Mouse (Mus musculus): ENCODE results near the gene Gimd1. TPM values are rescaled to one million over a fixed set of nuclear protein-coding genes. Genes with fewer than 3 reads are reported as not detected.

Gene Gimd1
- polyA plus RNA-seq (2012; rRNA removed), result 8.4 and 56.1 TPM in 2 replicates

DNA sequence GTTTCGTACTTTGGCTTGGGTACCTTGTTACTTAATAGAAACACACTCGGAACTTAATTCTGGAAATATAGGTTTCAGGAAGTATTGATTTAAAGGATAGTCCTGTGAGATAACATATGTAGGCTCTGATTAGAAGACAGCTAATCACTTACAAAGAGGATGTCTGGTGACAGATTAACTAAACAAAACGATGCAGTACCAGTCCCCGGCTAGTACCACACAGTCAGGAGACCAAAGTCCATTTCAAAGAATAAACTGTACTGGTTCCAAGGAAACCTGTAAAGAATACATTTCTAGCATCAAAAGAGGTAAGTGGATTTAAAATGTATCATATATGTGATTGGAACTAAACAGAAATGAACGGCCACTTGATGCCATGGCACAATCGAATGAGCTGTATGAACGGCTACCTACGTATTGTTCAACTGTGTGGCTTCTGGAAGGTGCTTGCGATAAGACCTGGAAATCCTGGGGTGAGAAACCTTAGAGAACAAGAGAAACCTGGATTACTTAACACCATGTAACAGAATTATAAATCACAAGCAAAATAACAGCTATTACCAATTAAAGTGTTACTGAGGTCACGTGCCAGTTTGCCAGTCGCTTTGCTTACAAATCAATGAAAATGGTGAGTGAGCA, at the start of gene Gimd1:
Gene Gimd1, plus strand, starts transcription at position 220 of the 639 bp plus-strand sequence.
- H3K36me3 ChIP-seq (ENCODE audit: control insufficient read depth, insufficient read depth, low read length), result 0 out of 2 replicates have a peak, but pooled peaks cover 5% of the 10 kb centered on the region
- 31% methylated on average over 11 of the region's 11 CpGs for WGBS
- no peaks in the 10 kb centered on the region for H3K27me3 ChIP-seq (ENCODE audit: control insufficient read depth, insufficient read depth, low read length)
- H3K27ac ChIP-seq (ENCODE audit: insufficient read depth, low read depth, low read length), result peak within 1 kb of the TSS; percentile 82
- TF ChIP-seq POLR2A (IDR thresholded peaks at IDR 0.05; ENCODE audit: low read depth, low read length), result no peak
- TF ChIP-seq CTCF (IDR thresholded peaks at IDR 0.05; ENCODE audit: extremely low read depth, insufficient read length, insufficient replicate concordance, low read depth, low read length), result no peak
- H3K4me1 ChIP-seq (ENCODE audit: control insufficient read depth, insufficient read depth, insufficient read length, low read length), result no peaks in the 10 kb centered on the region
- no peak within 1 kb of the TSS for H3K4me3 ChIP-seq (ENCODE audit: low read depth, low read length)

DNA sequence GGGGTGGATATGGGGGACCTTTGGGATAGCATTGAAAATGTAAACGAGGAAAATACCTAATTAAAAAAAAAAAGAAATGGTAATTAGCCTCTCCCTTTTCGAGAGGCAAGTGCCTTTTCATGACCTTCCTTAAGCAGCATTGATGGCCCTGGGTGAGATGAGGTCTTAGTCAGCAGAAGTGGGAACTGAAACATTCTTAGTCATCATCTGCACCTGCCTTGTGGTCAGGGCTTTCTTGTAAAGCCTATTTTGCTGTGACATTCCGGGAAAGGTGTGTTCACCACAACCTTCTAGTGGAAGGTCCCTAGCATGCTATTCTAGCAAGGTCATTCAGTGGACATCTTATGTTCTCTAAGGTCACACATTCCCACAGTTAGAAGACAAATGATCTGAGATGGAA, 48.4 kb upstream of the Gimd1 start:
- Histone ChIP-seq H3K36me3 (ENCODE audit: control insufficient read depth, insufficient read depth, low read length) (no peaks in the 10 kb centered on the region), H3K27me3 (ENCODE audit: control insufficient read depth, insufficient read depth, low read length) (no peaks in the 10 kb centered on the region), H3K27ac (ENCODE audit: insufficient read depth, low read depth, low read length) (no peak overlapping the region), H3K4me1 (ENCODE audit: control insufficient read depth, insufficient read depth, insufficient read length, low read length) (no peaks in the 10 kb centered on the region), H3K4me3 (ENCODE audit: low read depth, low read length) (no peak overlapping the region)
- no peak for TF ChIP-seq POLR2A (IDR thresholded peaks at IDR 0.05; ENCODE audit: low read depth, low read length)
- TF ChIP-seq CTCF (IDR thresholded peaks at IDR 0.05; ENCODE audit: extremely low read depth, insufficient read length, insufficient replicate concordance, low read depth, low read length), result no peak
- WGBS, result 71% methylated on average over 3 of the region's 3 CpGs

DNA sequence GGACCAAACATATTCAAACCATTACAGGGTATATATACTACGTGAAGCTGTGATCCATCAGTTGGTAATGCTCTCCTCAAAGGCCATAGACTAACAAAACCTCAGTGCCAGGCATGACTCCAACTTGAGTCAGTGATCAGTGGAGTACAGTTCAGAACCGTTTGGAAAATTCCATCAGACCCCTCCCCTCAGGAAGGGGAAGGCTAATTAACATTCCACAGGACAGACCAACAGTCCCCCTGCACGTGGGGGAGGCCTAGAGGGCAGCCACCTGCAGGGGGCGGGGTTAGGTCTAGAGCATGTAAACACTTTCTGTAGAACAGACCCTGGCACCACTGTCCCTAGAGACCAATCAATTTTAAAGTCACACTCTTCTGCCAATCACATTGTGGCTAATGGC, 47.3 kb upstream of the Gimd1 start:
- 43% methylated on average over 4 of the region's 4 CpGs for WGBS
- Histone ChIP-seq H3K4me1 (ENCODE audit: control insufficient read depth, insufficient read depth, insufficient read length, low read length) (no peaks in the 10 kb centered on the region), H3K27ac (ENCODE audit: insufficient read depth, low read depth, low read length) (no peak overlapping the region), H3K36me3 (ENCODE audit: control insufficient read depth, insufficient read depth, low read length) (no peaks in the 10 kb centered on the region), H3K27me3 (ENCODE audit: control insufficient read depth, insufficient read depth, low read length) (no peaks in the 10 kb centered on the region), H3K4me3 (ENCODE audit: low read depth, low read length) (no peak overlapping the region)
- TF ChIP-seq POLR2A (IDR thresholded peaks at IDR 0.05; ENCODE audit: low read depth, low read length), result no peak

DNA sequence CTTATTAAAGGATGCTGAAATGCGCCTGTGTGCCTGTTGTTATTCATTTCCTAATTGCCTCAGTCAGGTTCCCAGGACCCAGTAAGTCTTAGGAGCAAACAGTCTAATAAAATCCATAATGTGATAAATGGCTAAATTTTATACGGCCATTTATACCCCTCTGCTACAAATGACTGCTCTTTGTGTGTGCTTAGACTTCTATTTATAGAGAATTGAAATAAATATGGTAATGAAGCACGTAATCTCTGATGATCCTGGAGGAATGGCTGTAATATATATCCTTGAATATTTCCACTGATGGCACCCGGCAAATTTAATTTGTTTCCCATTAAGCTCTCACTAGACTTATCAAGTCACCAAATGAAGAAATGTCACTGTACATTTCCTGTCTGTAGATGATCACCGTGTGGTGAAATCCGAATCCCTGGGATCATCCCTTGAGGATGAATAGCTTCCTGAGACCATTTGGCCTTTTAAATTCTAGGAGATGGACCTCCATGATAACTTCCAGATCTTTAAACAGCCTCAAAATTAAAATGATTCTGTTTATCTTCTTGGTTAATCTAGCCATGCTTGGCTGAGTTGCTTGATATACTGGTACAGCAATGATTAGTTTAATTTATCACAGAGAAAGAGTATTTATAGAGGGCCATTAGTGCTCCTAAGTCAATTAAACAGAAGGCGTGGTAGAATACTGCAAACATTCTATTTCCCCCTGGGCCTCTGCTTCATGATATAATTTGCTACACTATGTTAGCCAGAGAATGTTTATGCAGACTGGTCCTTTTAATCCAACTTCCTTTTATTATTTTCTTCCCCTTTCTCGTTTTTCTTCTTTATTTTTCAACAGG, 44.3 kb upstream of the Gimd1 start:
- WGBS, result 48% methylated on average over 8 of the region's 8 CpGs
- no peaks in the 10 kb centered on the region for H3K36me3 ChIP-seq (ENCODE audit: control insufficient read depth, insufficient read depth, low read length)
- H3K4me1 ChIP-seq (ENCODE audit: control insufficient read depth, insufficient read depth, insufficient read length, low read length), result no peaks in the 10 kb centered on the region
- H3K4me3 ChIP-seq (ENCODE audit: low read depth, low read length), result no peak overlapping the region
- no peak overlapping the region for H3K27ac ChIP-seq (ENCODE audit: insufficient read depth, low read depth, low read length)
- H3K27me3 ChIP-seq (ENCODE audit: control insufficient read depth, insufficient read depth, low read length), result no peaks in the 10 kb centered on the region
- TF ChIP-seq POLR2A (IDR thresholded peaks at IDR 0.05; ENCODE audit: low read depth, low read length) (no peak), CTCF (IDR thresholded peaks at IDR 0.05; ENCODE audit: extremely low read depth, insufficient read length, insufficient replicate concordance, low read depth, low read length) (no peak)

DNA sequence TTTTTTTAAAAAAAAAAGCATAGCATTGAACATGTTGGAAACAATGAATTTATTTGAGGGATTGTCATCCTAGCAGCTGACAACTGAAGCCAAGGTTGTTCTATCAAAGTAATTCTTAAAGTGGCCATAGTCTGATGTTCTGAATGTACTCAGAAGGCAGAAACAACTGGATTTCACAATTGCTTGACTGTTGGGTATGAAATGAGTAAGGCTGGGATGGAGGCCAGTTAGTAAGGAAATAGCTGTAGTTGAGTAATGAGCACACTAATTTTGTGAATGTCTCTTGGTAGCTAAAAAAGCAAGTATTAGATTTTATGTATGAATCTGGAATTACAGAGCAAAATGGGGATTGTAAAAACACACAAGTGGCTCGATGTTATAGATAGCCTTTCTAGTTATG, 41.5 kb upstream of the Gimd1 start:
- Histone ChIP-seq H3K4me1 (ENCODE audit: control insufficient read depth, insufficient read depth, insufficient read length, low read length) (no peaks in the 10 kb centered on the region), H3K36me3 (ENCODE audit: control insufficient read depth, insufficient read depth, low read length) (no peaks in the 10 kb centered on the region), H3K4me3 (ENCODE audit: low read depth, low read length) (no peak overlapping the region), H3K27me3 (ENCODE audit: control insufficient read depth, insufficient read depth, low read length) (no peaks in the 10 kb centered on the region), H3K27ac (ENCODE audit: insufficient read depth, low read depth, low read length) (no peak overlapping the region)
- TF ChIP-seq CTCF (IDR thresholded peaks at IDR 0.05; ENCODE audit: extremely low read depth, insufficient read length, insufficient replicate concordance, low read depth, low read length) (no peak), POLR2A (IDR thresholded peaks at IDR 0.05; ENCODE audit: low read depth, low read length) (no peak)
- WGBS, result 66% methylated on average over 1 of the region's 1 CpGs

DNA sequence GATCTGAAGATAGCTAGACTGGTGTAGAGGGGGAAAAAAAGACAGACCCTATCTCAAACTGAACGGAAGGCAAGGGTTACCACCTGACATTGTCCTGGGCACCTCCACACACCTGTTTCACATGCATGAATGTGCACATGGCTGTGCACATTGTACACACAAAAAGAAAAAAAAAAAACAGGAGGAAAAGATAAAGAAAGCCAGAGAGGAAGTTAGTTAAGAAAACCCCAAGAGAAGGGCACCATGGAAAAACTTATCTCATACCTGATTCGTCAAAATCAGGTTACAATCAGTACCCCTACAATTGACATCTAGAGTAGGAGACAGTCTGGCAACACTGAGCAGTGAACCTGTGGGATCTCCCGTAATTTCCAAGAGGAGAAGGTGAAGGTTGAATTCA, 39.6 kb upstream of the Gimd1 start:
- Histone ChIP-seq H3K4me3 (ENCODE audit: low read depth, low read length) (no peak overlapping the region), H3K4me1 (ENCODE audit: control insufficient read depth, insufficient read depth, insufficient read length, low read length) (no peaks in the 10 kb centered on the region), H3K27me3 (ENCODE audit: control insufficient read depth, insufficient read depth, low read length) (no peaks in the 10 kb centered on the region), H3K27ac (ENCODE audit: insufficient read depth, low read depth, low read length) (no peak overlapping the region), H3K36me3 (ENCODE audit: control insufficient read depth, insufficient read depth, low read length) (no peaks in the 10 kb centered on the region)
- WGBS, result 59% methylated on average over 3 of the region's 3 CpGs
- TF ChIP-seq POLR2A (IDR thresholded peaks at IDR 0.05; ENCODE audit: low read depth, low read length), result no peak
- TF ChIP-seq CTCF (IDR thresholded peaks at IDR 0.05; ENCODE audit: extremely low read depth, insufficient read length, insufficient replicate concordance, low read depth, low read length), result no peak

DNA sequence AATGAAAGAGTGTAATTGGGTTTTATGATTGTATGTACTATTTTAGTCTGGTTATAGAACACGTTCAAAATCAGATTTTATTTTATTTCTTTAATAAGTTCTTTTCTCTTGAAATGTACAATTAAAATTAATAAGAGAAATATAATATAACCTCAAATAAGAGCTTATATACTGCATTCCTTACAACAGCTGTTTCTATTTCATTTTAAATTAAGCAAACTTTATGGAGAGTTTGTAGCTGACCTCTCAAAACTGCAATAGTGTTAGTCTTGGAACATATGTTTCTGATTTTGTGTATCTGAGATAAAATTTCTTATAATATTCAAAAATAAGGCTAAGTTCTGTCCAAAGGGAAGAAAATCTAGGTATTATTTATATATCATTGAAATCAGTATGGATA, 39.0 kb upstream of the Gimd1 start:
- TF ChIP-seq CTCF (IDR thresholded peaks at IDR 0.05; ENCODE audit: extremely low read depth, insufficient read length, insufficient replicate concordance, low read depth, low read length) (no peak), POLR2A (IDR thresholded peaks at IDR 0.05; ENCODE audit: low read depth, low read length) (no peak)
- 61% methylated on average over 1 of the region's 1 CpGs for WGBS
- Histone ChIP-seq H3K27ac (ENCODE audit: insufficient read depth, low read depth, low read length) (no peak overlapping the region), H3K4me3 (ENCODE audit: low read depth, low read length) (no peak overlapping the region), H3K36me3 (ENCODE audit: control insufficient read depth, insufficient read depth, low read length) (no peaks in the 10 kb centered on the region), H3K4me1 (ENCODE audit: control insufficient read depth, insufficient read depth, insufficient read length, low read length) (no peaks in the 10 kb centered on the region), H3K27me3 (ENCODE audit: control insufficient read depth, insufficient read depth, low read length) (no peaks in the 10 kb centered on the region)

Data from small intestine, adult 2 months (tissue).